Mouse (Mus musculus): Measurements from ENCODE around the gene Itgb3bp.

- TF ChIP-seq CTCF (IDR thresholded peaks at IDR 0.05; ENCODE audit: extremely low read depth, insufficient read length, insufficient replicate concordance, low read depth, low read length) (no peak), POLR2A (IDR thresholded peaks at IDR 0.05; ENCODE audit: low read depth, low read length) (no peak)
Observed at GRCm38 (mm10) chr4:99931807-99932206, 2.2 kb upstream of the Itgb3bp start.
